Mouse (Mus musculus) adrenal gland, adult 10 weeks (tissue): Measurements from ENCODE around the gene Zfp874b. TPM values are rescaled to one million over a fixed set of nuclear protein-coding genes. Genes with fewer than 3 reads are reported as not detected.

Experiments used
- polyA plus RNA-seq: library from polyadenylated mRNA; stranded (reverse); fragments of 350-450 nt; fragmentation: Illumina TruSeq; extraction: RNeasy Lipid Tissue Mini Kit (QIAGEN cat#74804); gene quantifications from one replicate; pipeline ENCODE4 v1.2.3, GENCODE M21; 2014; ENCODE audit warnings: low read depth, low replicate concordance

Gene Zfp874b
- polyA plus RNA-seq, result 54.2 TPM

DNA sequence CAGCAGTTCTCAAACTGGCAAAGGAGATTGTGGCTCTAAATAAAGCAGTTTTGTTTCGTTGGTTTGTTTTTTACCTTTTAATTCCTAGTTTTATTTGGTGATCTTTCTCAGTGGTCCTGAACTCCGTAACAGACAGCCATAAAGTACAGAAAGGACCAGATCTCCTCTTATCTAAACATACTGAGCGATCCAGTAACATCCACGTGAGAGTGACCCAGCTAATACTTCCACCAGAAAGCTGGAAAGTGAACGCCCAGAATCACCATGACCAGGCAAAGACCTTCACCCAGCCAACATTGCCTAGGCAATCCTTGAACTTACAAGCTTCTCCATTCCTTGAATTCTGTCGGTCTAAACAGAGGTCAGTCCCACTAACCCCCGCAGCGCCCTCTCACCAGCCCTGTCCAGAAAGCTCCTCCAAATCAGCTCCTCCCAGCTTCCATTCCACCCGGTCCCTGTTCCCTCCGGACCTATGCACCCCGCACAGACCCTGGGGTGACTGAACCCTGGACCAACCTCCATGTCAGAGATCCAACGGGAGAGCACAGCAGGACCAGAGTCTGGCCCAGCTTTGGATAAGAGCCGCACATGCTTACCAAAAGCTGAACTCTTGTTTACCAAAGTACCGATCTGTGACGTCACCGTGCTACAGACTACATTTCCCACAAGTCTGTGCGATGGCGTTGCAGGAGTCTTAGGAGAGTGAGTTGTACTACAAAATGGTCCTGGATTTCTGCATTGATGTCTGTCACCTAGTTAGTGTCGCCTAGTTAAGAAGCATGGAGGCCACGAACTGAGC lies at the start of gene Zfp874b:
Gene Zfp874b (minus strand): TSS at position 634 of the 799 bp plus-strand sequence.

GRCm38 (mm10) chr13:67525753-67526410 lies 41.8 kb upstream of the Zfp874b start, which contains the start of the genes Gm26965 and Zfp87:
TSS of gene Gm26965 (minus strand) at chr13:67526151.
TSS of gene Zfp87 (minus strand) at chr13:67526177.

DNA sequence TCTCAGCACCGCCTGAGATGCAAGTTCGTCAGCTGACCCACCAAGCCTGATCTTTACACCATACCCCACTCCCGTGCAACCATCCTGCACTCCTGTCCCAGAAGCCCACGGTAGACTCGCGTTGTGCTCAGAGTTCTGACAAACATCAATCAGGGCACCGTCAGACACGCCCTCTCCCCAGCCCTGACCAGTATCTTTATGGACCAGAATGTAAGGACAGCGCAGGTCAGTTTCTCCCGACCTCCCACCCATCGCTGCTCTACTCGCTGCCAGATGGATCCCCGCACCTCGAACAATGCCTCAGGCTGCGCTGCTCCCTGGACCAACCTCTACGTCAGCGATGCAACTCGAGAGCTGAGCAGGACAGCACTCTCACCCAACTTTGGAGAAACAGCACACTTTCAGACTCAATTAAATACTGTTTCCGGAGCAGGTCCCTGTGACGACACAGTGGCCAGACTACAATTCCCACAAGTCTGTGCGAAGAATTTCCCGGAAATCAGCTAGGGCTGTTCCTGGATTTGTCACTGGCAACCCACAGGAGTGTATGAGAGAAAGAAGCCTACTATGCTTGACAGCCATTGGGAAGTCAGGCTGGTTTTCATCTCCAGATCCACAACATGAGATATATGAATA lies 16.1 kb upstream of the Zfp874b start, which contains the start of gene Zfp58:
Gene Zfp58 (minus strand): TSS at position 472 of the 636 bp plus-strand sequence.

DNA sequence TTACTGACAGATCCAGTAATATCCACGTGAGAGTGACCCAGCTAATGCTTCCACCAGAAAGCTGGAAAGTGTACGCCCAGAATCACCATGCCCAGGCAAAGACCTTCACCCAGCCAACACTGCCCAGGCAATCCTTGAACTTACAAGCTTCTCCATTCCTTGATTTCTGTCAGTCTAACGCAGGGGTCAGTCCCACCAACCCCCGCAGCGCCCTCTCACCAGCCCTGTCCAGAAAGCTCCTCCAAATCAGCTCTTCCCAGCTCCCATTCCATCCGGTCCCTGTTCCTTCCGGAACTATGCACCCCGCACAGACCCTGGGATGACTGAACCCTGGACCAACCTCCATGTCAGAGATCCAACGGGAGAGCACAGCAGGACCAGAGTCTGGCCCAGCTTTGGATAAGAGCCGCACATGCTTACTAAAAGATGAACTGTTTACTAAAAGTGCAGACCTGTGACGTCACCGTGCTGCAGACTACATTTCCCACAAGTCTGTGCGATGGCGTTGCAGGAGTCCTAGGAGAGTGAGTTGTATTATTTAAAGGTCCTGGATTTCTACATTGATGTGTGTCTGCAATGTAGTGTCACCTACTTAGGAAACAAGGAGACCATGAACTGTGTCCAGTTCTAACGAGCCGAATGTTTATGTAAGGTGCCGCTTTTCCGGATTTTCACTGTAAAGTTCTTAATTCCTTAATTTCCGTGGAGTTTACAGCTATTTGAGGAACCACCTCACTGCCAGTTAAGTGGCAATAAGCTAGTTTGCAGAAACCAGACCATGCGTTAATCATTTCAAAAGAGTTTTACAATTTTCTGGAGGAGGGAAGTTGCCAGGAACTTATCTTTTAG lies 32.7 kb downstream of the Zfp874b start, which contains the start of gene Zfp874a:
Gene Zfp874a (minus strand): TSS at position 453 of the 849 bp plus-strand sequence.

Other genes starting within 250 kb of the Zfp874b start
- gene Zfp458, start 205.8 kb downstream of the Zfp874b start, polyA plus RNA-seq, result 11.7 TPM
- 1.3 TPM for gene Zfp457, start 177.8 kb downstream of the Zfp874b start, polyA plus RNA-seq
- 21.8 TPM for gene Zfp595, start 151.7 kb downstream of the Zfp874b start, polyA plus RNA-seq
- gene Gm28044, start 123.7 kb downstream of the Zfp874b start, polyA plus RNA-seq, result 2.8 TPM
- 12.7 TPM for gene Zfp953, start 123.7 kb downstream of the Zfp874b start, polyA plus RNA-seq
- gene Gm28041, start 108.5 kb downstream of the Zfp874b start, polyA plus RNA-seq, result 0.93 TPM
- gene Zfp456, start 108.4 kb downstream of the Zfp874b start, polyA plus RNA-seq, result 5.0 TPM
- 18.5 TPM for gene Zfp429, start 84.4 kb downstream of the Zfp874b start, polyA plus RNA-seq
- 2.0 TPM for gene Zfp459, start 62.8 kb downstream of the Zfp874b start, polyA plus RNA-seq
- 128 TPM for gene Zfp874a, start 32.6 kb downstream of the Zfp874b start, polyA plus RNA-seq
- 33.4 TPM for gene Zfp58, start 16.3 kb upstream of the Zfp874b start, polyA plus RNA-seq
- not detected for gene Gm26965, start 41.9 kb upstream of the Zfp874b start, polyA plus RNA-seq
- 30.4 TPM for gene Zfp87, start 41.9 kb upstream of the Zfp874b start, polyA plus RNA-seq
- gene Zfp748, start 69.6 kb upstream of the Zfp874b start, polyA plus RNA-seq, result 32.6 TPM
- gene Zfp729b, start 125.4 kb upstream of the Zfp874b start, polyA plus RNA-seq, result 42.5 TPM
- not detected for gene Gm49345, start 153.5 kb upstream of the Zfp874b start, polyA plus RNA-seq
- 42.6 TPM for gene Zfp729a, start 153.5 kb upstream of the Zfp874b start, polyA plus RNA-seq
- gene Zfp738, start 202.8 kb upstream of the Zfp874b start, polyA plus RNA-seq, result 23.0 TPM
- 43.6 TPM for gene Zfp65, start 244.9 kb upstream of the Zfp874b start, polyA plus RNA-seq